Mouse (Mus musculus) stomach, embryonic 15.5 days (tissue): ENCODE results near the gene Tmem231. TPM values are rescaled to one million over a fixed set of nuclear protein-coding genes. Genes with fewer than 3 reads are reported as not detected.

Source experiments
- ATAC-seq: fragments of 200-750 bp; cut with Nextera tagmentation; 2 replicates; pipeline ENCODE4 v1.8.0; 2017; ENCODE audit warnings: low read depth, moderate number of reproducible peaks, moderate TSS enrichment; ENCODE audit not compliant: insufficient read depth, low FRiP score
- H3K27ac ChIP-seq: fragments of 300-500 bp; sonication (generic); 2 replicates; pipeline ENCODE4 v1.5.1; 2015; ENCODE audit warnings: mild to moderate bottlenecking, inconsistent platforms
- H3K27me3 ChIP-seq: fragments of 300-500 bp; sonication (generic); replicated peaks from 2 replicates; pipeline ENCODE4 v1.6.1; 2015; ENCODE audit warnings: inconsistent platforms
- H3K36me3 ChIP-seq: fragments of 300-500 bp; sonication (generic); 2 replicates; pipeline ENCODE4 v1.6.1; 2015; ENCODE audit warnings: inconsistent platforms
- H3K4me1 ChIP-seq: fragments of 300-500 bp; sonication (generic); 2 replicates; pipeline ENCODE4 v1.6.1; 2015; ENCODE audit warnings: inconsistent platforms
- H3K4me2 ChIP-seq: fragments of 300-500 bp; sonication (generic); 2 replicates; pipeline ENCODE4 v1.6.1; 2015; ENCODE audit warnings: mild to moderate bottlenecking, inconsistent platforms
- H3K4me3 ChIP-seq: fragments of 300-500 bp; sonication (generic); replicated peaks from 2 replicates; pipeline ENCODE4 v1.5.1; 2015; ENCODE audit warnings: inconsistent platforms
- H3K9ac ChIP-seq: fragments of 300-500 bp; sonication (generic); 2 replicates; pipeline ENCODE4 v1.6.1; 2015; ENCODE audit warnings: inconsistent platforms
- H3K9me3 ChIP-seq: fragments of 300-500 bp; sonication (generic); 2 replicates; pipeline ENCODE4 v1.6.1; 2016; ENCODE audit warnings: inconsistent platforms
- WGBS: fragments of 180-500 bp; shearing (Covaris S2); methylation state at CpG from one replicate; pipeline ENCODE4 v1.1.7; 2015; 5-methylcytosine and 5-hydroxymethylcytosine counted together
- polyA plus RNA-seq: library from polyadenylated mRNA; unstranded; fragments of >200 nt; fragmentation: Nextera tagmentation; extraction: Ambion mirVana; gene quantifications from 2 replicates; pipeline ENCODE4 v1.2.1, GENCODE M21; 2015

Gene Tmem231
- polyA plus RNA-seq, 1 experiment from 2014 or later: 10.8 TPM

DNA sequence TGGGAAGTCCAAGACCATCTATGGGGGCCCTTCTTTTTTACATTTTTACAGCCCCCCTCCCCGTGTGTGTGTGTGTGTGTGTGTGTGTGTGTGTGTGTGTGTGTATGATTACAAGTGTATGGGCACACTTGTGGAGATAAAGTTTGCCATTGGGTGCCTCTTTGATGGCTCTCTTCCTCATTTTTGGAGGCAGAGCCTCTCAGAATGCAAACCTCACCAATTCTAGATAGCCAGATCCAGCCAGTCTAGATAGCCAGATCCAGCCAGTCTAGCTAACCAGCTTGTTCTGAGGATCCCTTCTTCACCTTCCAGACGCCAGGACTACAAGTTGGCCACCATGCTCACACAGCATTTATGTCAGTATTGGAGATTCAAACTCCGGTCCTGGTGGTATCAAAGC lies 62.4 kb downstream of the Tmem231 start:
- Histone ChIP-seq H3K9ac (no peak overlapping the region), H3K9me3 (no peaks in the 10 kb centered on the region), H3K27me3 (no peaks in the 10 kb centered on the region), H3K27ac (no peak overlapping the region), H3K36me3 (0 out of 2 replicates have a peak, but pooled peaks cover 4% of the 10 kb centered on the region), H3K4me3 (no peak overlapping the region), H3K4me1 (no peaks in the 10 kb centered on the region), H3K4me2 (no peak overlapping the region)
- WGBS: 93% methylated on average over 3 of the region's 3 CpGs
- ATAC-seq: no peak

DNA sequence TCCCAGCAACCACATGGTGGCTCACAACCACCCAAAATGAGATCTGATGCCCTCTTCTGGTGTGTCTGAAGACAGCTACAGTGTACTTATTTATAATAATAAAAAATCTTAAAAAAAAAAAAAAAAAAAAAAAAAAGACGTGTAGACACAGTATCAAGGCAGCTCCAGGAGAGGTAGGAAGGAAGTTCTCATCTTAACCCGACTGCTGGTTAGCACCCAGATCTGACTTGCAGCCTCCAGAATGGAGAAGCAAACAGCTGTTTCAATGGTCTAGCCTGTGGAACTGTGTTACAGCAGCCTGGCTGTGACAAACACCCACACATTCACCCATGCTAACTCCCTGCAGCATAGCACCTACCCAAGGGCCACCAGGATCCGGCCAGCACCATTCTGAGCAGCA lies 63.3 kb downstream of the Tmem231 start:
- no peak overlapping the region for H3K27ac ChIP-seq
- no peaks in the 10 kb centered on the region for H3K27me3 ChIP-seq
- WGBS: 83% methylated on average over 3 of the region's 3 CpGs
- 0 out of 2 replicates have a peak, but pooled peaks cover 4% of the 10 kb centered on the region for H3K36me3 ChIP-seq
- no peak overlapping the region for H3K4me3 ChIP-seq
- no peaks in the 10 kb centered on the region for H3K4me1 ChIP-seq
- H3K9ac ChIP-seq: no peak overlapping the region
- no peaks in the 10 kb centered on the region for H3K9me3 ChIP-seq
- no peak for ATAC-seq
- no peak overlapping the region for H3K4me2 ChIP-seq

DNA sequence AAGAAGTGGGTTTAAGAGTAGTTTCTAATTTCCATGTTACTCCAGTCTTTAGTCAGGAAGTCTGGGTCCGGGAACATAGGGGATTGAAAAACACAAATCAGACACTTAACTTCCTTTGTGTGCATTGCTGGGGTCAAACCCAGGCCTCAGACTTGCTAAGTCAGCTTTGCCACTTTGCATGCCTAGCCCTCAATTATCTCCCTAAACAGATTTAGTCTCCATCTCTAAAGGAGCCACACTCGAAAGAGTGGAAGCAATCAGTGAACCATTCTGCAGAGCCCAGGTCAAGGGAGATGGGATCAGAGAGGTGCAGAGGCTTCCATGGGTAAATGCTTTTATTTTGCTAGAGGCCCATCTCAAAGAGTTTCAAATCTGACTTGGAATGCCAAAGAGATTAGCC lies 65.0 kb downstream of the Tmem231 start:
- Histone ChIP-seq H3K9ac (no peak overlapping the region), H3K4me1 (no peaks in the 10 kb centered on the region), H3K4me3 (no peak overlapping the region), H3K36me3 (0 out of 2 replicates have a peak, but pooled peaks cover 4% of the 10 kb centered on the region), H3K9me3 (no peaks in the 10 kb centered on the region), H3K27me3 (no peaks in the 10 kb centered on the region), H3K27ac (no peak overlapping the region), H3K4me2 (no peak overlapping the region)
- no peak for ATAC-seq
- 53% methylated on average over 2 of the region's 2 CpGs for WGBS

DNA sequence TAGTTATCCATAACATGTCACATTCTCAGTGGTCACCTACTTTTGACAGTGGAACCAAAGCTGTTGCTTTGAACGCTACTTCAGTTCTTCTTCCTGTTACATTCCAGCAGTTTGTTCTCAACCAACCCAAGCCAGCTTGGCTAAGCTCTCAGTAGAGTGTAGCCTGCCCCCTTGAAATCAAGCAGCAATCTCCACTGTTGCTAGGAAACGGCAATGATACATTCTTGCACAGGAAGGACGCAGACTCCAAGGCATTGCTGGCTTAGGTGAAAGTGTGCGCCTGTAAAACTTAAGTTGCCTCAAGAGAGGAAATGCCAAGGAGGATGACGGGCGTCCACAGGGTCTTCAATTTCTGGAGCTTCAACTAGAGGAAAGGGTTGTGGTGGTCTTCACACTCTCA lies 67.8 kb downstream of the Tmem231 start:
- WGBS: 82% methylated on average over 6 of the region's 6 CpGs
- Histone ChIP-seq H3K9me3 (no peaks in the 10 kb centered on the region), H3K9ac (no peak overlapping the region), H3K4me2 (no peak overlapping the region), H3K36me3 (0 out of 2 replicates have a peak, but pooled peaks cover 4% of the 10 kb centered on the region), H3K27me3 (no peaks in the 10 kb centered on the region), H3K4me3 (no peak overlapping the region), H3K27ac (no peak overlapping the region), H3K4me1 (no peaks in the 10 kb centered on the region)
- ATAC-seq: no peak

DNA sequence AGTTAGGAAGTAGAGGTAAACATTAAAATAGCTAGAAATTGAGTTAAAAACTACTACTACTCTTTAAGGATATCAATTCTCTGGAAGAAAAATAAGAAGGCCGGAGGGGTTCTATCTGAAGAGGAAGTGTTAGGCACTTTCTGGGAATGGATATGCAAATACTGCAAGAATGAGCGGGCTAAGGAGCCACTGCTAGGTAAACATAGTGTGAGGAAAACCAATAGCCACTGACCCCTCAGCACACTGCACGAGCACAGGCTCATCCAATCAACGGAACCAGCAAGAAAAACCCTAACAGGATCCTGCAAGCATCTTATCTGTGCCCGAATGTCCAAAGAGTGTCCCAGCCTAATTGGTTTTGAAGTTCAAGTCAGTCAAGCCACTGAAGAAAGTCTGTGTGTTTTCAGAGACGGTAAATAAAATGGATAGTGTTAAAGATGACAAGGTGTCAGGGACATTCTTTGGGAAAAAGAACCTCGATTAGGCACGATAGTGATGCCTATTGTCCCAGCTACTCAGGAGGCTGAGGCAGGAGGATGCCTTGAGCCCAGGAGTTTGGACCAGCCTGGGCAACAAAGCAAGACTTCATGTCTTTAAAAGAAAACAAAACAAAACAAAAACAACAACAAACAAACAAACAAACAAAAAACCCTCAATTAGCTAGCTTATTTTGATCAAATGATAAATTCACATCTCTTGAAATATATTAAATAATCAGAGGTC lies 68.4 kb downstream of the Tmem231 start:
- no peaks in the 10 kb centered on the region for H3K27me3 ChIP-seq
- H3K4me3 ChIP-seq: no peak overlapping the region
- no peak overlapping the region for H3K9ac ChIP-seq
- no peaks in the 10 kb centered on the region for H3K4me1 ChIP-seq
- no peak overlapping the region for H3K27ac ChIP-seq
- H3K36me3 ChIP-seq: 0 out of 2 replicates have a peak, but pooled peaks cover 4% of the 10 kb centered on the region
- 75% methylated on average over 8 of the region's 8 CpGs for WGBS
- H3K4me2 ChIP-seq: no peak overlapping the region
- no peaks in the 10 kb centered on the region for H3K9me3 ChIP-seq
- ATAC-seq: peak; percentile 87

DNA sequence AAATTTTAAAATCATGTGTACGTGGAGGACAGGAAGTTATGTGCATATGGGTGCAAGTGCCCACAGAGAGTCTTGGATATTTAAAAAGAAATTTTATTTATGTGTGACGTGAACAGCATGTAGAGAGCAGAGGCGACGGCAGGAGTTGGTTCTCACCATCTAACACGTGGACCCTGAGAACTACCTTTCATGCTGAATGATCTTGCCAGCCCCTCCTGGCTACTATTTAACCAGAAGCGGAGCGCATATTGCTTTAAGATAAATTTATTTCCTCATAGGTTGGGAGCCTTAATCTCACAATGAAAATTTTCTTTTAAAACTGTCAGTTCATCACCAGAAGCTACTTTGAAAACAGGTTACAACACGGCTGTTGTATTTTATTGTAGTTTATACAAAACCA lies 69.0 kb downstream of the Tmem231 start:
- WGBS: 77% methylated on average over 8 of the region's 8 CpGs
- no peak overlapping the region for H3K4me3 ChIP-seq
- H3K4me1 ChIP-seq: no peaks in the 10 kb centered on the region
- no peak overlapping the region for H3K27ac ChIP-seq
- no peaks in the 10 kb centered on the region for H3K27me3 ChIP-seq
- H3K9ac ChIP-seq: no peak overlapping the region
- no peak overlapping the region for H3K4me2 ChIP-seq
- H3K9me3 ChIP-seq: no peaks in the 10 kb centered on the region
- no peaks in the 10 kb centered on the region for H3K36me3 ChIP-seq
- ATAC-seq: no peak

DNA sequence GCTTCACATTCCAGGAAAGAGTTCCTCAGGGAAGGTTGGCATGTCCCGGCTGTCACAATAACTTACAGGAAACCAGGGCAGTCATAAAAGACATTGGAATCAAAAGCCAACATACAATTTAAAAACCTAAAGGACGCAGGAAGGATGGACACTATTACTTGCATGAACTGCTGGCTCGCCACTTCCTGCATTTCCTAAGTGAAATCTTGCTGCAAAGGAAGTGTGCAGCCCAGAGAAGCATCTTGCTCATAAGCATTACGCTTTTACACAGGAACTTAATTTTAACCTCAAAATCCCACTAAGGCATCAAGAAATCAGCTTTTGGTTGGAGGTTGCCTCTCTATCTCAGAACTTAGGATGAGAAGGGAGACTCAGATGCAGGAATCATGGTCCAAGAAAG lies 70.4 kb downstream of the Tmem231 start:
- H3K27ac ChIP-seq: no peak overlapping the region
- no peaks in the 10 kb centered on the region for H3K36me3 ChIP-seq
- H3K9me3 ChIP-seq: no peaks in the 10 kb centered on the region
- no peak overlapping the region for H3K9ac ChIP-seq
- no peak for ATAC-seq
- no peaks in the 10 kb centered on the region for H3K4me1 ChIP-seq
- whole genome bisulfite sequencing: 80% methylated on average over 4 of the region's 4 CpGs
- no peak overlapping the region for H3K4me2 ChIP-seq
- no peak overlapping the region for H3K4me3 ChIP-seq
- H3K27me3 ChIP-seq: no peaks in the 10 kb centered on the region

Other genes starting within 250 kb of the Tmem231 start
- 3,283 and 4,119 TPM in 2 replicates for gene Ctrb1, start 242.9 kb downstream of the Tmem231 start, polyA plus RNA-seq
- 38.7 and 39.7 TPM in 2 replicates for gene Bcar1, start 190.1 kb downstream of the Tmem231 start, polyA plus RNA-seq
- gene Cfdp1, start 79.6 kb downstream of the Tmem231 start, polyA plus RNA-seq: 195 and 208 TPM in 2 replicates
- gene Tmem170, start 57.1 kb downstream of the Tmem231 start, polyA plus RNA-seq: 12.8 and 13.3 TPM in 2 replicates
- gene Chst5, start 23.4 kb downstream of the Tmem231 start, polyA plus RNA-seq: 2.0 and 2.2 TPM in 2 replicates
- gene Gabarapl2, start 6.8 kb upstream of the Tmem231 start, polyA plus RNA-seq: 189 and 205 TPM in 2 replicates
- gene Adat1, start 58.4 kb upstream of the Tmem231 start, polyA plus RNA-seq: 8.5 and 10.0 TPM in 2 replicates
- 166 and 185 TPM in 2 replicates for gene Kars, start 77.4 kb upstream of the Tmem231 start, polyA plus RNA-seq
- gene Terf2ip, start 77.5 kb upstream of the Tmem231 start, polyA plus RNA-seq: 22.2 and 23.1 TPM in 2 replicates
- gene Gm6793, start 81.2 kb upstream of the Tmem231 start, polyA plus RNA-seq: 0.31 and 0.39 TPM in 2 replicates